17 mouse cellular contexts compared by ENCODE assay signal in genomic region chr11:90007791-90008531, GRCm38 (mm10). TPM values are rescaled to one million over a fixed set of nuclear protein-coding genes. Genes with fewer than 3 reads are reported as not detected.
"Had no signal": no experiment of that assay in that cellular context is flagged by ENCODE, and none has a peak within 500 bp of the region (broad histone marks: within the 10 kb centered on the region; RNA-seq: fewer than 3 reads in every experiment).

No protein-coding gene starts in this region.

- H3K9me3 ChIP-seq: megakaryocyte, embryonic 14.5 days; neural tube, embryonic 12.5 days; stomach, embryonic 15.5 days had no signal

- H3K36me3 ChIP-seq: neural tube, embryonic 12.5 days; stomach, embryonic 15.5 days had no signal

- H3K4me1 ChIP-seq: megakaryocyte, embryonic 14.5 days; neural tube, embryonic 12.5 days; stomach, embryonic 15.5 days had no signal

- ATAC-seq: midbrain, embryonic 16.5 days had no signal

- H3K9ac ChIP-seq: lung, embryonic 14.5 days; neural tube, embryonic 12.5 days; stomach, embryonic 15.5 days had no signal

- H3K27ac ChIP-seq: macrophage; neural tube, embryonic 12.5 days; stomach, embryonic 15.5 days; stomach, postnatal 0 days had no signal

- DNase-seq: lung, adult 18-20 months; lung, embryonic 14.5 days; lung, postnatal 10 days; lung, postnatal 36 days; midbrain, embryonic 14.5 days; right cerebral cortex, postnatal 14 days; thymus, adult 2 months; thymus, postnatal 25 days; thymus, postnatal 4 days had no signal

- H3K4me3 ChIP-seq: megakaryocyte, embryonic 14.5 days; myocyte; neural tube, embryonic 12.5 days; stomach, embryonic 15.5 days had no signal

- H3K4me2 ChIP-seq: lung, embryonic 14.5 days; midbrain, embryonic 11.5 days; neural tube, embryonic 12.5 days; stomach, embryonic 15.5 days had no signal

- H3K27me3 ChIP-seq: neural tube, embryonic 12.5 days; stomach, embryonic 15.5 days had no signal

RNA-seq across cellular contexts. Expression of gene Tmem100, which starts 22.2 kb away (rescaled TPM):
- polyA plus RNA-seq: macrophage, myocyte had no signal
